17 mouse cellular contexts compared by ENCODE assay signal in the genomic region with DNA sequence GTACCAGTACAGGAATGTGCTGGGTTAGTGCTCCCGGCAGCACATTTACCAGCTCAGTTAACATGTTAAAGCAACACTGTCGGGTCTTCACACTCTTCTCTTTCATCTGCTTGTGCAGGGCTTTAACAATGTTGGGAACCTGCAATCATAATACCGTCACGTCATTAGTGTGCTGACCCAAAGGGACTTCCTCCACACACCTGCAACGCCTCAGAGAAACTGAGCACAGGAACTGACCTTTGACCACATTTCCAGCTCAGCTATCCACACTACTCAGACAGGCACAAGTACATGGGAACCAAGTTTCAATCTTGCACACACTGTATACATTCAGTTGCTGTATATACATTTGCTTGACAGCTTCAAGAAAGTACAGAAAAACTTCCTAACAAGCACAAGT.
"Had no signal": no experiment of that assay in that cellular context is flagged by ENCODE, and none has a peak within 500 bp of the region (broad histone marks: within the 10 kb centered on the region; RNA-seq: fewer than 3 reads in every experiment).

No protein-coding gene starts in this region.

- H3K27ac ChIP-seq: macrophage; midbrain, embryonic 12.5 days; midbrain, embryonic 15.5 days; neural tube, embryonic 13.5 days; neural tube, embryonic 15.5 days had no signal

- H3K27me3 ChIP-seq: megakaryocyte, embryonic 14.5 days; midbrain, embryonic 12.5 days; midbrain, embryonic 15.5 days; neural tube, embryonic 13.5 days; neural tube, embryonic 15.5 days had no signal

- DNase-seq: lung, adult 18-20 months; lung, embryonic 14.5 days; lung, postnatal 10 days; retina, postnatal 1 day; right cerebral cortex, adult 18-20 months; right cerebral cortex, postnatal 25 days; right cerebral cortex, postnatal 4 days; spleen, adult 18-20 months; thymus, adult 18-20 months; thymus, postnatal 14 days; thymus, postnatal 36 days had no signal

- H3K4me2 ChIP-seq: lung, embryonic 14.5 days; midbrain, embryonic 12.5 days; midbrain, embryonic 15.5 days; neural tube, embryonic 13.5 days; neural tube, embryonic 15.5 days had no signal

- H3K9me3 ChIP-seq: megakaryocyte, embryonic 14.5 days; midbrain, embryonic 12.5 days; midbrain, embryonic 15.5 days; neural tube, embryonic 13.5 days; neural tube, embryonic 15.5 days had no signal

- H3K4me1 ChIP-seq: megakaryocyte, embryonic 14.5 days; midbrain, embryonic 12.5 days; midbrain, embryonic 15.5 days; neural tube, embryonic 13.5 days; neural tube, embryonic 15.5 days had no signal

- H3K4me3 ChIP-seq: megakaryocyte, embryonic 14.5 days; midbrain, embryonic 12.5 days; midbrain, embryonic 15.5 days; neural tube, embryonic 13.5 days; neural tube, embryonic 15.5 days had no signal

- ATAC-seq: midbrain, embryonic 15.5 days had no signal

- H3K9ac ChIP-seq: lung, embryonic 14.5 days; midbrain, embryonic 12.5 days; midbrain, embryonic 15.5 days; neural tube, embryonic 13.5 days; neural tube, embryonic 15.5 days had no signal
